Mouse (Mus musculus): ENCODE results near the gene Nlrp4c. TPM values are rescaled to one million over a fixed set of nuclear protein-coding genes. Genes with fewer than 3 reads are reported as not detected.
A peak's percentile ranks its signal among the peaks of the same experiment; 100 is the strongest.

The Nlrp4c gene
- polyA plus RNA-seq, 1 experiment, result not detected

GRCm38 (mm10) chr7:6143991-6144531 is 99.1 kb downstream of the Nlrp4c start:
- H3K4me1 ChIP-seq (ENCODE audit: control insufficient read depth, insufficient read depth, low read length), result peaks cover 10% of the 10 kb centered on the region
- peak overlapping the region; percentile 44; the same call in 1 of the 2 replicates for H3K27ac ChIP-seq (ENCODE audit: insufficient read depth, low read length)
- H3K4me3 ChIP-seq (ENCODE audit: insufficient read depth, low read length), result no peak overlapping the region
- TF ChIP-seq CTCF (IDR thresholded peaks at IDR 0.05; ENCODE audit: extremely low read depth, insufficient read depth, low read length), result no peak
- no peak for TF ChIP-seq POLR2A (IDR thresholded peaks at IDR 0.05; ENCODE audit: extremely low read depth, insufficient read depth, low read length)

GRCm38 (mm10) chr7:6145423-6146188 is 100.6 kb downstream of the Nlrp4c start:
- H3K4me3 ChIP-seq (ENCODE audit: insufficient read depth, low read length), result no peak overlapping the region
- TF ChIP-seq CTCF (IDR thresholded peaks at IDR 0.05; ENCODE audit: extremely low read depth, insufficient read depth, low read length), result no peak
- TF ChIP-seq POLR2A (IDR thresholded peaks at IDR 0.05; ENCODE audit: extremely low read depth, insufficient read depth, low read length), result no peak
- H3K4me1 ChIP-seq (ENCODE audit: control insufficient read depth, insufficient read depth, low read length), result peaks cover 10% of the 10 kb centered on the region
- no peak overlapping the region for H3K27ac ChIP-seq (ENCODE audit: insufficient read depth, low read length)

GRCm38 (mm10) chr7:6146194-6146981 is 101.4 kb downstream of the Nlrp4c start:
- Histone ChIP-seq H3K4me1 (ENCODE audit: control insufficient read depth, insufficient read depth, low read length) (peaks cover 12% of the 10 kb centered on the region), H3K4me3 (ENCODE audit: insufficient read depth, low read length) (no peak overlapping the region), H3K27ac (ENCODE audit: insufficient read depth, low read length) (no peak overlapping the region)
- no peak for TF ChIP-seq CTCF (IDR thresholded peaks at IDR 0.05; ENCODE audit: extremely low read depth, insufficient read depth, low read length)
- no peak for TF ChIP-seq POLR2A (IDR thresholded peaks at IDR 0.05; ENCODE audit: extremely low read depth, insufficient read depth, low read length)

GRCm38 (mm10) chr7:6146982-6147325 is 102.0 kb downstream of the Nlrp4c start:
- H3K4me1 ChIP-seq (ENCODE audit: control insufficient read depth, insufficient read depth, low read length), result peaks cover 13% of the 10 kb centered on the region
- H3K4me3 ChIP-seq (ENCODE audit: insufficient read depth, low read length), result no peak overlapping the region
- no peak overlapping the region for H3K27ac ChIP-seq (ENCODE audit: insufficient read depth, low read length)
- TF ChIP-seq CTCF (IDR thresholded peaks at IDR 0.05; ENCODE audit: extremely low read depth, insufficient read depth, low read length) (no peak), POLR2A (IDR thresholded peaks at IDR 0.05; ENCODE audit: extremely low read depth, insufficient read depth, low read length) (no peak)

- H3K4me1 ChIP-seq (ENCODE audit: control insufficient read depth, insufficient read depth, low read length), result peaks cover 13% of the 10 kb centered on the region
- TF ChIP-seq CTCF (IDR thresholded peaks at IDR 0.05; ENCODE audit: extremely low read depth, insufficient read depth, low read length) (no peak), POLR2A (IDR thresholded peaks at IDR 0.05; ENCODE audit: extremely low read depth, insufficient read depth, low read length) (no peak)
- H3K27ac ChIP-seq (ENCODE audit: insufficient read depth, low read length), result 0 out of 2 replicates have a peak overlapping the region, but pooled peaks have one; percentile 15
- no peak overlapping the region for H3K4me3 ChIP-seq (ENCODE audit: insufficient read depth, low read length)
These were observed 102.7 kb downstream of the Nlrp4c start for GRCm38 (mm10) chr7:6147688-6148087.

GRCm38 (mm10) chr7:6151266-6151665 is 106.3 kb downstream of the Nlrp4c start:
- no peak for TF ChIP-seq POLR2A (IDR thresholded peaks at IDR 0.05; ENCODE audit: extremely low read depth, insufficient read depth, low read length)
- no peak for TF ChIP-seq CTCF (IDR thresholded peaks at IDR 0.05; ENCODE audit: extremely low read depth, insufficient read depth, low read length)
- no peak overlapping the region for H3K4me3 ChIP-seq (ENCODE audit: insufficient read depth, low read length)
- peaks cover 12% of the 10 kb centered on the region; the same call in 1 of the 2 replicates for H3K4me1 ChIP-seq (ENCODE audit: control insufficient read depth, insufficient read depth, low read length)
- no peak overlapping the region for H3K27ac ChIP-seq (ENCODE audit: insufficient read depth, low read length)

GRCm38 (mm10) chr7:6152036-6152435 is 107.1 kb downstream of the Nlrp4c start:
- no peak overlapping the region for H3K27ac ChIP-seq (ENCODE audit: insufficient read depth, low read length)
- peaks cover 14% of the 10 kb centered on the region; the same call in 1 of the 2 replicates for H3K4me1 ChIP-seq (ENCODE audit: control insufficient read depth, insufficient read depth, low read length)
- TF ChIP-seq CTCF (IDR thresholded peaks at IDR 0.05; ENCODE audit: extremely low read depth, insufficient read depth, low read length) (no peak), POLR2A (IDR thresholded peaks at IDR 0.05; ENCODE audit: extremely low read depth, insufficient read depth, low read length) (no peak)
- H3K4me3 ChIP-seq (ENCODE audit: insufficient read depth, low read length), result no peak overlapping the region

GRCm38 (mm10) chr7:6153131-6153530 is 108.2 kb downstream of the Nlrp4c start:
- H3K4me1 ChIP-seq (ENCODE audit: control insufficient read depth, insufficient read depth, low read length), result peaks cover 14% of the 10 kb centered on the region; the same call in 1 of the 2 replicates
- H3K27ac ChIP-seq (ENCODE audit: insufficient read depth, low read length), result no peak overlapping the region
- no peak overlapping the region for H3K4me3 ChIP-seq (ENCODE audit: insufficient read depth, low read length)
- TF ChIP-seq CTCF (IDR thresholded peaks at IDR 0.05; ENCODE audit: extremely low read depth, insufficient read depth, low read length) (no peak), POLR2A (IDR thresholded peaks at IDR 0.05; ENCODE audit: extremely low read depth, insufficient read depth, low read length) (no peak)

GRCm38 (mm10) chr7:6154164-6154563 is 109.2 kb downstream of the Nlrp4c start:
- H3K4me1 ChIP-seq (ENCODE audit: control insufficient read depth, insufficient read depth, low read length), result peaks cover 14% of the 10 kb centered on the region; the same call in 1 of the 2 replicates
- TF ChIP-seq POLR2A (IDR thresholded peaks at IDR 0.05; ENCODE audit: extremely low read depth, insufficient read depth, low read length), result no peak
- TF ChIP-seq CTCF (IDR thresholded peaks at IDR 0.05; ENCODE audit: extremely low read depth, insufficient read depth, low read length), result no peak
- H3K4me3 ChIP-seq (ENCODE audit: insufficient read depth, low read length), result peak overlapping the region; percentile 98; the same call in 1 of the 2 replicates
- H3K27ac ChIP-seq (ENCODE audit: insufficient read depth, low read length), result no peak overlapping the region

Other genes with a start within 250 kb of the Nlrp4c start
- gene Vmn1r63, start 239.7 kb upstream of the Nlrp4c start, polyA plus RNA-seq (2012; rRNA removed), result not detected in 2 replicates
- not detected in 2 replicates for gene Vmn1r64, start 160.6 kb upstream of the Nlrp4c start, polyA plus RNA-seq (2012; rRNA removed)
- gene Vmn1r65, start 34.2 kb upstream of the Nlrp4c start, polyA plus RNA-seq (2012; rRNA removed), result not detected in 2 replicates
- 37.4 and 37.9 TPM in 2 replicates for gene Zfp787, start 110.8 kb downstream of the Nlrp4c start, polyA plus RNA-seq (2012; rRNA removed)
- gene Zfp444, start 127.1 kb downstream of the Nlrp4c start, polyA plus RNA-seq (2012; rRNA removed), result 53.5 and 56.1 TPM in 2 replicates
- gene Galp, start 151.9 kb downstream of the Nlrp4c start, polyA plus RNA-seq (2012; rRNA removed), result not detected in 2 replicates
- not detected in 2 replicates for gene Zscan5b, start 177.1 kb downstream of the Nlrp4c start, polyA plus RNA-seq (2012; rRNA removed)
- not detected in 2 replicates for gene Epp13, start 207.5 kb downstream of the Nlrp4c start, polyA plus RNA-seq (2012; rRNA removed)
- gene Zfp667, start 241.4 kb downstream of the Nlrp4c start, polyA plus RNA-seq (2012; rRNA removed), result 7.1 and 7.7 TPM in 2 replicates

Measured in cortical plate, adult 2 months (tissue).